Mouse (Mus musculus): Measurements from ENCODE around the gene Fbxo6. TPM values are rescaled to one million over a fixed set of nuclear protein-coding genes. Genes with fewer than 3 reads are reported as not detected.
A peak's percentile ranks its signal among the peaks of the same experiment; 100 is the strongest.

Gene Fbxo6
- polyA plus RNA-seq, 1 experiment from 2014 or later = 17.1 TPM

DNA sequence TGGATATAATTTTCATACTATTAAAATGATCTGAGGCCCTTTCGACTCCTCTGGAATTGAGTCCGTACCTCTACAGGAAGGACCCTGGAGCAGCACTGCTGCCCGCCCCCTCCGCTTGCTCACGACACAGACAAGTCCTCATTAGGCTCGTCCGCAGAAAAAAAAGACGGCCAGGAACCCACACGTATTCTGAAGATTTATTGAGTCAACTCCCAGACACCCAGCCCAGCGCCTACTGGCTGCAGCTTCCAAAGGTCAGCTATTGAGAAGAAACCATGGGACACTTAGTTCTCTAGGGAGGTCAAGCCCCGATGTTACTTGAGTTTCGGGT, 12.2 kb downstream of the Fbxo6 start:
- no peaks in the 10 kb centered on the region for H3K9me3 ChIP-seq
- peaks cover 23% of the 10 kb centered on the region for H3K4me1 ChIP-seq
- WGBS = 0% methylated on average over 12 of the region's 12 CpGs
- H3K27me3 ChIP-seq = peaks cover 24% of the 10 kb centered on the region
- peak; percentile 6 for ATAC-seq (ENCODE audit: low FRiP score, low read depth)
- H3K4me2 ChIP-seq (replicated peaks) = peak overlapping the region; percentile 85
- peak overlapping the region; percentile 50 for H3K4me3 ChIP-seq
- H3K9ac ChIP-seq (replicated peaks) = peak overlapping the region; percentile 63
- peaks cover 11% of the 10 kb centered on the region; the same call in 1 of the 2 replicates for H3K36me3 ChIP-seq
- peak overlapping the region; percentile 86 for H3K27ac ChIP-seq (replicated peaks)

- no peak overlapping the region for H3K4me2 ChIP-seq (replicated peaks)
- 75% methylated on average over 8 of the region's 8 CpGs for WGBS
- H3K9ac ChIP-seq (replicated peaks) = no peak overlapping the region
- no peaks in the 10 kb centered on the region for H3K36me3 ChIP-seq
- H3K27me3 ChIP-seq = peaks cover 24% of the 10 kb centered on the region
- H3K4me3 ChIP-seq = no peak overlapping the region
- H3K9me3 ChIP-seq = no peaks in the 10 kb centered on the region
- ATAC-seq (ENCODE audit: low FRiP score, low read depth) = no peak
- H3K27ac ChIP-seq (replicated peaks) = peak overlapping the region; percentile 86; the same call in 1 of the 2 replicates
- peaks cover 23% of the 10 kb centered on the region for H3K4me1 ChIP-seq
Observed at GRCm38 (mm10) chr4:148137503-148137902, 14.4 kb downstream of the Fbxo6 start.

DNA sequence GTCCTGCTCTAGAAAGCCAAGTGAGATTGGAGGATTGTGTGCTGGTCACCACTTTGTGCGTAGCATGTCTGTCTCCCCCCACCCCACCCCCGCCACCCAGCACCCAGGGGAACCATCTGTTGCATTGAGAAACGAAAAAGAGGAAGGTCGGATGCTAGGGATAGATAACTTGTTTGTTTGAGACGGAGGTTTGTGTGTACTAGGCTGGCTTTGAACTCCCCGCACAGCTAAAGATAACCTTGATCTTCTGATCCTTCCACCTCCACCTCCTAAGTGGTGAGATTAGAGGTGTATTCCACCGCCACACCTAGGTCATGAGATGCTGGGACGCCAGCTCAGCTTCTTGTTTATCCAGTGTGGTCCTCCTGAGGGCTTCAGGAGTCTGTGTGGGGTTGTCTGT, 17.0 kb downstream of the Fbxo6 start:
- peaks cover 35% of the 10 kb centered on the region for H3K4me1 ChIP-seq

DNA sequence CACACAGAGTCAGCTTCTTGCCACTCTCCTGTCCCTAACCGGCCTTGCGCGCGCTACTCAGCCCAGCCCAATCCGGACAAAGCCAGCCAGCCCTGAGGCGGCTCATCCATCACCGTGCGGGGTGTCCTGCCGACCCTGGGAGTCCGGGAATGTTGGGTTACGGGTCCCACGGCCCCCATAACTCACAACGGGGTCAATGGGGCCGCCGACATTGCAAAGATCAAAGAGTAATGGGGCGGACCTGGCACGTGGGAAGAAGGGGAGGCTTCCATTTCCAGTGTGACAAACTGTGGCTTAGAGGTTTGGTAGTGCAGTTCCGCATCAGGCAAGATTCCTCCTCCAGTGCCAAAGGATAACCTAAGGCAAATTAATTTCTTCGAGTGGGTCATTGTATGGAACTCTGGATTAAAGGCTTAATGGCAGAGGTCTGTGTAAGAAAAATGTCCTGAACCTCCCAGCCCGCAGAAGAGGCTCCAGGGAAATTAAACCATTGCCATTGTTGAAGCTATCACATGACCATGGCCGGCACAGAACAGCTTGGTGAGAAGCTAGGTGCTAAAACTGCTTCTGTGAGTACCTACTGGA, 20.4 kb downstream of the Fbxo6 start:
- H3K4me3 ChIP-seq = peak overlapping the region; percentile 73
- no peaks in the 10 kb centered on the region for H3K36me3 ChIP-seq
- peaks cover 26% of the 10 kb centered on the region for H3K27me3 ChIP-seq
- ATAC-seq (ENCODE audit: low FRiP score, low read depth) = peak; percentile 69
- H3K4me2 ChIP-seq (replicated peaks) = peak overlapping the region; percentile 65
- peaks cover 43% of the 10 kb centered on the region for H3K4me1 ChIP-seq
- peak overlapping the region; percentile 91 for H3K9ac ChIP-seq (replicated peaks)
- under 1% methylated on average over 21 of the region's 21 CpGs for WGBS
- H3K27ac ChIP-seq (replicated peaks) = peak overlapping the region; percentile 99
- H3K9me3 ChIP-seq = no peaks in the 10 kb centered on the region

More for the DNA sequence above, 17.0 kb downstream of the Fbxo6 start:
- no peak overlapping the region for H3K4me2 ChIP-seq (replicated peaks)
- H3K9me3 ChIP-seq = no peaks in the 10 kb centered on the region
- H3K36me3 ChIP-seq = no peaks in the 10 kb centered on the region
- H3K27ac ChIP-seq (replicated peaks) = no peak overlapping the region
- peaks cover 34% of the 10 kb centered on the region for H3K27me3 ChIP-seq
- no peak overlapping the region for H3K9ac ChIP-seq (replicated peaks)
- ATAC-seq (ENCODE audit: low FRiP score, low read depth) = no peak
- 91% methylated on average over 8 of the region's 8 CpGs for WGBS
- H3K4me3 ChIP-seq = no peak overlapping the region

DNA sequence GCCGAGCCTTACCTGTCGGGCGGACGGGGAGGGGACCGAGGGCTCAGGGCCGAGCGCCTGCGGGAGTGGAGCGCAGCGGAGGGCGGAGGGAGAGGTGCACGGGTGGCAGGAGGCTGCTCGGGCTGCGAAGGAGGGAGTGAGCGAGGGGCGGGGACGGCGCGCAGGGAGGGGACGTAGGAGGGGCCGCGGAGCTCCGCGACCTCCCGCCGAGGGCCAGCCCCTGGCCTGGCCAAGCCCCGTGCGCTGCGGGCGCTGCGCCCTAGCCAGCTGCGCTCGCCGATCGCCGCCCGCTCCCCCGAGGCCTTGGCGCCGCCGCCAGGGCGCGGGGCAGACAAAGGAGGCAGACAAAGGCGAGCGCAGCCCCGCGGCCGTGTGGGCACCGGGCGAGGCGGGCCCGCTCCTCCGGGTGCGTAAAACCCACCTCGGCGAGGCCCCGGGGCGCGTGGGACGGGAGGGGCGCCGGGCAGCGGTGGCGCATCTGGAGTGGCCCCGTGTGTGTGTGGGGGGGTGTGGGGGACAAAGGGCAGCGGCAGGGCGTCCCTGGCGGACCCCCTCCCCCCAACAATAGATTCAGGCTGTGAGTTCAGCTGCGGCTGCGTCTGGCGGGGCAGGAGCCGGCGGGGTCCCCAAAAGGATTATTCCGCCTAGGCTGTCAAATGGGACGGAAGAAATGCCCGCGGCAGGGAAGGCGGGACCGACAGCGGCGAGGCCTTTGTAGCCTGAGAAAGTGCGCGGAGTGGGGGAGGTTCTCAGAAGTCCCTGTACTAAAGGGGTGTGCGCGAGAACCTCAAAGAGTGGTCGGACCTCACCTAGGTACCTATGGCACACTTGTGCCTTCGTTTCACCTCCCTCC, 21.2 kb downstream of the Fbxo6 start, which contains the start of gene Draxin:
Gene Draxin (minus strand): TSS at position 138 of the 853 bp plus-strand sequence.
- H3K27ac ChIP-seq (replicated peaks) = peak within 1 kb of the TSS; percentile 99
- peaks cover 26% of the 10 kb centered on the region for H3K27me3 ChIP-seq
- H3K4me3 ChIP-seq = peak within 1 kb of the TSS; percentile 73
- H3K36me3 ChIP-seq = no peaks in the 10 kb centered on the region
- whole genome bisulfite sequencing = under 1% methylated on average over 69 of the region's 87 CpGs
- peak within 1 kb of the TSS; percentile 65 for H3K4me2 ChIP-seq (replicated peaks)
- no peaks in the 10 kb centered on the region for H3K9me3 ChIP-seq
- ATAC-seq (ENCODE audit: low FRiP score, low read depth) = peak; percentile 91
- peak within 1 kb of the TSS; percentile 91 for H3K9ac ChIP-seq (replicated peaks)
- H3K4me1 ChIP-seq = peaks cover 46% of the 10 kb centered on the region

DNA sequence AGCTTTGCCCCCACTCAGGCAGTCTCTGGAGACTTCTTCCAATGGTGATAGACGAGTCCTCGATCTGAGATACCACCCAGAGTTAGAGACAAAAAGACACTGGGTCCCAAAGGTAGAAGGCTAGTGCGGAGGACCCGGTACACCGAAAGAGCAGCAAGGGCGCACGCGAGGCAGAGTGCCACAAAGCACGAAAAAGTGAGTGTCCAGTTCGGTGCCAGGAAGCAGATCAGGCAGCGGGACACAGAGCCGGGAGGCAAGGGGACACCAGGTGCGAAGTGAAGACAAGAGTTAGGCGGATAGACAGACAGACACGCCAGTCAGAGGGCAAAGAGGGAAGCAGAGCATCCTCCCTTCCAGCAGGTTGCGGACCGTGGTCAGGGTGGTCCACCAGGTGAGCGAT, 21.8 kb downstream of the Fbxo6 start, which contains the start of gene Mad2l2:
Gene Mad2l2 (plus strand): TSS at position 252 of the 400 bp plus-strand sequence.
- peaks cover 46% of the 10 kb centered on the region for H3K4me1 ChIP-seq
- WGBS = 1% methylated on average over 18 of the region's 18 CpGs
- H3K4me3 ChIP-seq = peak within 1 kb of the TSS; percentile 73
- peak within 1 kb of the TSS; percentile 91 for H3K9ac ChIP-seq (replicated peaks)
- peaks cover 26% of the 10 kb centered on the region for H3K27me3 ChIP-seq
- H3K36me3 ChIP-seq = no peaks in the 10 kb centered on the region
- no peak for ATAC-seq (ENCODE audit: low FRiP score, low read depth)
- H3K27ac ChIP-seq (replicated peaks) = peak within 1 kb of the TSS; percentile 99
- peak within 1 kb of the TSS; percentile 65 for H3K4me2 ChIP-seq (replicated peaks)
- no peaks in the 10 kb centered on the region for H3K9me3 ChIP-seq

DNA sequence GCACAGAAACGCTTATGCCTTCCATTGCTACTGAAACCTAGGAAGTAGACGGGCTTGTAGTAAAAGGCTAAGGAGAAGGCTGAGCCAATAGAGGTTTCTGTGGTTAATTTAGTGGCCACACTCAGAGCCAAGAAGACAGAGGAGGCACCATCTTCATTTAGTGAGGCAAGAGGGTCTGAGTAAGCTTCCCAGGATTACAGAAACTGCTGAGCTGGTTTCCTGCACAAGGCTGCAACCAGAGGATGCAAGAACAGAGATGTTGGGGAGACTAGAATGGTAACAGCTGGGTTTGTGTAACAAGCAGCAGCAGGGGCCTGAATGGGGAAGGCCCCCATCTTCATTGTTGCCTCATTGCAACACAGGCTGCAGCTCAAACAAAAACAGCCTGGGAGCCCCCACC, 23.3 kb downstream of the Fbxo6 start:
- Histone ChIP-seq H3K27ac (replicated peaks) (peak overlapping the region; percentile 99; the same call in 1 of the 2 replicates), H3K4me1 (peaks cover 50% of the 10 kb centered on the region)
- WGBS = 63% methylated on average over 2 of the region's 2 CpGs

GRCm38 (mm10) chr4:148128241-148128640, 23.7 kb downstream of the Fbxo6 start:
- Histone ChIP-seq H3K9me3 (no peaks in the 10 kb centered on the region), H3K27me3 (peaks cover 26% of the 10 kb centered on the region), H3K9ac (replicated peaks) (peak overlapping the region; percentile 91), H3K4me2 (replicated peaks) (peak overlapping the region; percentile 65), H3K4me3 (peak overlapping the region; percentile 73), H3K4me1 (peaks cover 52% of the 10 kb centered on the region), H3K27ac (replicated peaks) (0 out of 2 replicates have a peak overlapping the region, but pooled peaks have one; percentile 99), H3K36me3 (no peaks in the 10 kb centered on the region)
- 71% methylated on average over 1 of the region's 1 CpGs for WGBS
- no peak for ATAC-seq (ENCODE audit: low FRiP score, low read depth)

More for the DNA sequence above, 23.3 kb downstream of the Fbxo6 start:
- peak overlapping the region; percentile 73 for H3K4me3 ChIP-seq
- no peaks in the 10 kb centered on the region for H3K36me3 ChIP-seq
- H3K9me3 ChIP-seq = no peaks in the 10 kb centered on the region
- ATAC-seq (ENCODE audit: low FRiP score, low read depth) = no peak
- H3K27me3 ChIP-seq = peaks cover 26% of the 10 kb centered on the region
- peak overlapping the region; percentile 65 for H3K4me2 ChIP-seq (replicated peaks)
- peak overlapping the region; percentile 91 for H3K9ac ChIP-seq (replicated peaks)

- H3K36me3 ChIP-seq = no peaks in the 10 kb centered on the region
- ATAC-seq (ENCODE audit: low FRiP score, low read depth) = no peak; the same call in 1 of the 2 replicates
- no peaks in the 10 kb centered on the region for H3K9me3 ChIP-seq
- peaks cover 37% of the 10 kb centered on the region for H3K4me1 ChIP-seq
- peak overlapping the region; percentile 72 for H3K27ac ChIP-seq (replicated peaks)
- WGBS = 69% methylated on average over 3 of the region's 3 CpGs
- no peak overlapping the region for H3K4me3 ChIP-seq
- H3K9ac ChIP-seq (replicated peaks) = no peak overlapping the region; the same call in 1 of the 2 replicates
- H3K27me3 ChIP-seq = 0 out of 2 replicates have a peak, but pooled peaks cover 2% of the 10 kb centered on the region
- H3K4me2 ChIP-seq (replicated peaks) = peak overlapping the region; percentile 12; the same call in 1 of the 2 replicates
Observed at GRCm38 (mm10) chr4:148122694-148123066, 29.3 kb downstream of the Fbxo6 start.

GRCm38 (mm10) chr4:148121982-148122693, 29.8 kb downstream of the Fbxo6 start:
- peak; percentile 86 for ATAC-seq (ENCODE audit: low FRiP score, low read depth)
- Histone ChIP-seq H3K4me3 (no peak overlapping the region), H3K36me3 (no peaks in the 10 kb centered on the region), H3K4me1 (peaks cover 36% of the 10 kb centered on the region), H3K9ac (replicated peaks) (no peak overlapping the region; the same call in 1 of the 2 replicates), H3K27ac (replicated peaks) (peak overlapping the region; percentile 72), H3K27me3 (0 out of 2 replicates have a peak, but pooled peaks cover under 1% of the 10 kb centered on the region), H3K4me2 (replicated peaks) (peak overlapping the region; percentile 12; the same call in 1 of the 2 replicates), H3K9me3 (no peaks in the 10 kb centered on the region; the same call in 1 of the 2 replicates)
- WGBS = 7% methylated on average over 6 of the region's 6 CpGs

DNA sequence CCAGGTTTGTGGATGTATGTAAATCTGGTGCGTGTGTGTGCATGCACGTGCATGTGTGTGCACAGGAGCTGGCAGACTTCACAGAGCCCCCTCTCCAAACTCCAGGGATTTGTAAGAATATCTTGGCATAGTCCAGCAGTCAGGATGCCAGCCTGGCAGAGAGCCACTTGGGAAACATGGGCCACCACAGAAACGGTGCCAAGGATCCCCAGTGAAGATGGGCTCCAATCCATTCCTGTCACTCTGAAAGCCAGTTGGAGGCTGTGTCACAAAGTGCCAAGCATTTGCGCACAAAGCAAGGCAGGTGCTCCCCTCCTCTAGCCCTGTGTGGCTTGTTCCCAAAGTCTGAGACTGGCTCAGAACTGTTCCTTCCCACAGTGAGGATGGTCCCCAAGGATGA, 30.6 kb downstream of the Fbxo6 start:
- Histone ChIP-seq H3K36me3 (no peaks in the 10 kb centered on the region), H3K9ac (replicated peaks) (no peak overlapping the region), H3K27me3 (no peaks in the 10 kb centered on the region), H3K4me1 (peaks cover 28% of the 10 kb centered on the region), H3K27ac (replicated peaks) (0 out of 2 replicates have a peak overlapping the region, but pooled peaks have one; percentile 72), H3K4me3 (no peak overlapping the region), H3K4me2 (replicated peaks) (no peak overlapping the region), H3K9me3 (no peaks in the 10 kb centered on the region; the same call in 1 of the 2 replicates)
- 82% methylated on average over 4 of the region's 4 CpGs for WGBS
- ATAC-seq (ENCODE audit: low FRiP score, low read depth) = no peak
